Comparison of ENCODE assay signal across 8 mouse cellular contexts in genomic region chr5:64610562-64611405, GRCm38 (mm10).
A peak's percentile ranks its signal among the peaks of the same experiment; 100 is the strongest.
DNase-seq lines count a peak whose midpoint lies in the region; ATAC-seq lines count a peak whose summit lies in the region.

No protein-coding gene starts in this region.

- H3K9me3 ChIP-seq in forebrain, embryonic 12.5 days, result no peaks in the 10 kb centered on the region
- H3K9me3 ChIP-seq in limb, embryonic 11.5 days (ENCODE audit: control insufficient read depth, low read length), result no peaks in the 10 kb centered on the region
- no peaks in the 10 kb centered on the region for H3K9me3 ChIP-seq in midbrain, embryonic 12.5 days

- no peaks in the 10 kb centered on the region for H3K27me3 ChIP-seq in forebrain, embryonic 12.5 days
- H3K27me3 ChIP-seq in limb, embryonic 11.5 days (ENCODE audit: control insufficient read depth, insufficient read depth, low read length), result no peaks in the 10 kb centered on the region
- H3K27me3 ChIP-seq in midbrain, embryonic 12.5 days, result no peaks in the 10 kb centered on the region

- H3K36me3 ChIP-seq in forebrain, embryonic 12.5 days (replicated peaks), result no peaks in the 10 kb centered on the region
- no peaks in the 10 kb centered on the region for H3K36me3 ChIP-seq in limb, embryonic 11.5 days (ENCODE audit: control insufficient read depth, insufficient read depth, low read length)
- H3K36me3 ChIP-seq in midbrain, embryonic 12.5 days, result no peaks in the 10 kb centered on the region

- 7% methylated on average over 12 of the region's 13 CpGs for WGBS in forebrain, embryonic 12.5 days
- 13% methylated on average over 12 of the region's 13 CpGs for WGBS in limb, embryonic 11.5 days
- WGBS in midbrain, embryonic 12.5 days, result 5% methylated on average over 12 of the region's 13 CpGs

- H3K4me3 ChIP-seq in forebrain, embryonic 12.5 days (replicated peaks), result no peak overlapping the region
- H3K4me3 ChIP-seq in limb, embryonic 11.5 days (ENCODE audit: low read depth, low read length), result no peak overlapping the region
- H3K4me3 ChIP-seq in midbrain, embryonic 12.5 days, result no peak overlapping the region

- peaks cover 14% of the 10 kb centered on the region for H3K4me1 ChIP-seq in forebrain, embryonic 12.5 days
- H3K4me1 ChIP-seq in limb, embryonic 11.5 days (ENCODE audit: control insufficient read depth, insufficient read depth, low read length), result peaks cover 9% of the 10 kb centered on the region
- peaks cover 13% of the 10 kb centered on the region for H3K4me1 ChIP-seq in midbrain, embryonic 12.5 days

- peak; percentile 93 for ATAC-seq in forebrain, embryonic 12.5 days (ENCODE audit: low FRiP score)
- ATAC-seq in hematopoietic stem cell, adult 5-6 weeks (replicated peaks in 1 of 2; ENCODE audit: insufficient read depth in 1 of 2, low FRiP score in 2 of 2, low TSS enrichment in 1 of 2, low read depth in 1 of 2, poor library complexity in 2 of 2, severe bottlenecking in 2 of 2), result peak; percentile 22 to 46; a peak in 1 of 4 replicates
- peak; percentile 89 for ATAC-seq in limb, embryonic 11.5 days (ENCODE audit: insufficient number of reproducible peaks, low FRiP score, low TSS enrichment, low read depth)
- peak; percentile 95 for ATAC-seq in midbrain, embryonic 12.5 days (ENCODE audit: low FRiP score, low read depth)

- DNase-seq in 3134 (ENCODE audit: extremely low read depth, insufficient read length, low spot score), result peak; percentile 69
- DNase-seq in adrenal gland, adult (ENCODE audit: inconsistent age in 2 of 2, low spot score in 1 of 2), result peak; percentile 80 to 81
- DNase-seq in limb, embryonic 11.5 days (ENCODE audit: low spot score), result peak; percentile 89
- peak; percentile 68 for DNase-seq in thymus, postnatal 25 days
- DNase-seq in right cerebral cortex, postnatal 25 days, result no peak

- peak overlapping the region; percentile 21 for H3K4me2 ChIP-seq in forebrain, embryonic 12.5 days
- no peak overlapping the region; the same call in 1 of the 2 replicates for H3K4me2 ChIP-seq in limb, embryonic 11.5 days (ENCODE audit: low read depth, severe bottlenecking)
- H3K4me2 ChIP-seq in midbrain, embryonic 12.5 days (replicated peaks), result peak overlapping the region; percentile 15

- H3K27ac ChIP-seq in forebrain, embryonic 12.5 days, result peak overlapping the region; percentile 66
- H3K27ac ChIP-seq in limb, embryonic 11.5 days (replicated peaks; ENCODE audit: low read depth, low read length), result peak overlapping the region; percentile 63; the same call in 1 of the 2 replicates
- peak overlapping the region; percentile 61 for H3K27ac ChIP-seq in midbrain, embryonic 12.5 days (replicated peaks)

- no peak overlapping the region for H3K9ac ChIP-seq in forebrain, embryonic 12.5 days
- no peak overlapping the region; the same call in 1 of the 2 replicates for H3K9ac ChIP-seq in limb, embryonic 11.5 days (ENCODE audit: low read length)
- peak overlapping the region; percentile 2; the same call in 1 of the 2 replicates for H3K9ac ChIP-seq in midbrain, embryonic 12.5 days (replicated peaks)

Comparison
In these comparisons a context has a peak if more than half of its experiments do, and no peak if none do; other contexts are left out.
1. ATAC-seq: peak in every context shown above with its lines; median percentile 95 in midbrain, embryonic 12.5 days; 93 in forebrain, embryonic 12.5 days; 89 in limb, embryonic 11.5 days; 34 in hematopoietic stem cell, adult 5-6 weeks.